Mouse (Mus musculus): ENCODE data around the gene Ivns1abp. TPM values are rescaled to one million over a fixed set of nuclear protein-coding genes. Genes with fewer than 3 reads are reported as not detected.

Ivns1abp gene
- polyA plus RNA-seq, 1 experiment from 2014 or later = 107 TPM

- no peak overlapping the region for H3K9ac ChIP-seq (replicated peaks; ENCODE audit: low read depth)
- no peak for DNase-seq (ENCODE audit: low spot score)
- peaks cover 34% of the 10 kb centered on the region; the same call in 1 of the 2 replicates for H3K36me3 ChIP-seq (ENCODE audit: insufficient read depth, low read length)
- 83% methylated on average over 5 of the region's 5 CpGs for WGBS
- H3K27me3 ChIP-seq (replicated peaks; ENCODE audit: insufficient read depth, low read length) = no peaks in the 10 kb centered on the region
- H3K27ac ChIP-seq (ENCODE audit: low read length) = no peak overlapping the region
- no peak overlapping the region for H3K4me3 ChIP-seq (ENCODE audit: low read depth, low read length)
- no peaks in the 10 kb centered on the region for H3K4me1 ChIP-seq (ENCODE audit: insufficient read depth, low read depth, low read length)
- no peak for ATAC-seq
- H3K4me2 ChIP-seq (replicated peaks; ENCODE audit: low read depth, low read length) = no peak overlapping the region
- no peaks in the 10 kb centered on the region for H3K9me3 ChIP-seq (ENCODE audit: low read length)
- TF ChIP-seq EP300 (IDR thresholded peaks at IDR 0.05) (no peak), CTCF (IDR thresholded peaks at IDR 0.05) (no peak)
Observed at GRCm38 (mm10) chr1:151371543-151371942, 27.3 kb downstream of the Ivns1abp start.

- Histone ChIP-seq H3K27ac (ENCODE audit: low read length) (no peak overlapping the region), H3K27me3 (replicated peaks; ENCODE audit: insufficient read depth, low read length) (no peaks in the 10 kb centered on the region), H3K4me1 (ENCODE audit: insufficient read depth, low read depth, low read length) (no peaks in the 10 kb centered on the region), H3K4me2 (replicated peaks; ENCODE audit: low read depth, low read length) (no peak overlapping the region), H3K4me3 (ENCODE audit: low read depth, low read length) (no peak overlapping the region), H3K9me3 (ENCODE audit: low read length) (no peaks in the 10 kb centered on the region), H3K36me3 (ENCODE audit: insufficient read depth, low read length) (peaks cover 24% of the 10 kb centered on the region; the same call in 1 of the 2 replicates), H3K9ac (replicated peaks; ENCODE audit: low read depth) (no peak overlapping the region)
- ATAC-seq (no peak), DNase-seq (ENCODE audit: low spot score) (no peak)
- TF ChIP-seq EP300 (IDR thresholded peaks at IDR 0.05) (no peak), CTCF (IDR thresholded peaks at IDR 0.05) (no peak)
- 64% methylated on average over 1 of the region's 1 CpGs for WGBS
Observed at GRCm38 (mm10) chr1:151372823-151373222, 28.5 kb downstream of the Ivns1abp start.

GRCm38 (mm10) chr1:151377353-151377752 lies 33.1 kb downstream of the Ivns1abp start:
- 91% methylated on average over 3 of the region's 3 CpGs for WGBS

DNA sequence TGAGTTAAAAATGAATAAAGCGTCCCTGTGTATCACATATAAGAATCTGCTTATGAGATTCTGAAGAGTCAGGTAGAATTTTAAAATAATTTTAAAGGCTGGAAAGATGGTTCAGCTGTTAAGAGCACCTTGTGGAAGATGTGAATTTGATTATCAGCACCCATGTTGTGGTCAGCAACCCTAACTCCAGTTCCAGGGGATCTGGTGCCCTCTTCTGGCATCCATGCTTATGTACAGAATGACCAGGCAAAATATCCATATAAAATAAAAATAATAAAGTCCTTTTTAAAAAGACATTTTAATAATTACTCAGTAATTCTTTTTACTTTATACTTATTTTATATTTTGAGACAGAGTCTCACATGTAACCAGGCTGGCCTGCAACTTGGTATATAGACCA lies 45.8 kb downstream of the Ivns1abp start:
- no peak overlapping the region for H3K4me2 ChIP-seq (replicated peaks; ENCODE audit: low read depth, low read length)
- ATAC-seq (no peak), DNase-seq (ENCODE audit: low spot score) (peak; percentile 39)
- H3K9me3 ChIP-seq (ENCODE audit: low read length) = no peaks in the 10 kb centered on the region
- H3K4me3 ChIP-seq (ENCODE audit: low read depth, low read length) = no peak overlapping the region
- H3K4me1 ChIP-seq (ENCODE audit: insufficient read depth, low read depth, low read length) = no peaks in the 10 kb centered on the region
- 100% methylated on average over 1 of the region's 1 CpGs for WGBS
- H3K27me3 ChIP-seq (replicated peaks; ENCODE audit: insufficient read depth, low read length) = no peaks in the 10 kb centered on the region
- TF ChIP-seq CTCF (IDR thresholded peaks at IDR 0.05) (peak; percentile 69), EP300 (IDR thresholded peaks at IDR 0.05) (no peak)
- peaks cover 7% of the 10 kb centered on the region for H3K36me3 ChIP-seq (ENCODE audit: insufficient read depth, low read length)
- H3K27ac ChIP-seq (ENCODE audit: low read length) = no peak overlapping the region
- H3K9ac ChIP-seq (replicated peaks; ENCODE audit: low read depth) = no peak overlapping the region

More at GRCm38 (mm10) chr1:151377353-151377752, 33.1 kb downstream of the Ivns1abp start:
- Histone ChIP-seq H3K9ac (replicated peaks; ENCODE audit: low read depth) (no peak overlapping the region), H3K9me3 (ENCODE audit: low read length) (no peaks in the 10 kb centered on the region), H3K4me2 (replicated peaks; ENCODE audit: low read depth, low read length) (no peak overlapping the region), H3K27me3 (replicated peaks; ENCODE audit: insufficient read depth, low read length) (no peaks in the 10 kb centered on the region), H3K4me1 (ENCODE audit: insufficient read depth, low read depth, low read length) (no peaks in the 10 kb centered on the region), H3K36me3 (ENCODE audit: insufficient read depth, low read length) (no peaks in the 10 kb centered on the region; the same call in 1 of the 2 replicates), H3K27ac (ENCODE audit: low read length) (no peak overlapping the region), H3K4me3 (ENCODE audit: low read depth, low read length) (no peak overlapping the region)
- TF ChIP-seq CTCF (IDR thresholded peaks at IDR 0.05) (peak; percentile 33), EP300 (IDR thresholded peaks at IDR 0.05) (no peak)
- no peak for ATAC-seq
- DNase-seq (ENCODE audit: low spot score) = no peak

DNA sequence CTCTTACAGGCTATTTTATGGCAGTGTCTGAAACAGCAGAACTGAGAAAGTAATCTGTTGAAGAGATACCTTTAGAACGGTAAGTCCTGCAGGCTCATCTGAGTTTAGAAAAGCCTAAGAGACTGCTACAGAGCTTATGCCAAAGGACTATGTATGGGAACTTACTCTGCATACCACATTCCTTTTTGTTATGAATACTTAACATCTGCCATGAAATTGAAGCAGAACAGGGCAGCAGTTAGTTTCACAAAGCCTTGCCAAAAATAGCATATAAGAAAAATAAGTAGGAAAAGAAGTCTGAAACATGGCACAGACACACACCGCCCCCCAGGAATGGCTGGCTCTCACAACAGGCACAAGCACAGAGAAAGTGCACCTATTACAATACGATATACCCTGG lies 65.5 kb downstream of the Ivns1abp start:
- no peak overlapping the region for H3K4me3 ChIP-seq (ENCODE audit: low read depth, low read length)
- DNase-seq (ENCODE audit: low spot score) = no peak
- peaks cover 30% of the 10 kb centered on the region for H3K36me3 ChIP-seq (ENCODE audit: insufficient read depth, low read length)
- ATAC-seq = no peak
- H3K4me1 ChIP-seq (ENCODE audit: insufficient read depth, low read depth, low read length) = no peaks in the 10 kb centered on the region
- 89% methylated on average over 3 of the region's 3 CpGs for WGBS
- H3K9me3 ChIP-seq (ENCODE audit: low read length) = no peaks in the 10 kb centered on the region
- H3K27me3 ChIP-seq (replicated peaks; ENCODE audit: insufficient read depth, low read length) = no peaks in the 10 kb centered on the region
- no peak overlapping the region for H3K9ac ChIP-seq (replicated peaks; ENCODE audit: low read depth)
- H3K4me2 ChIP-seq (replicated peaks; ENCODE audit: low read depth, low read length) = no peak overlapping the region
- TF ChIP-seq CTCF (IDR thresholded peaks at IDR 0.05) = no peak
- TF ChIP-seq EP300 (IDR thresholded peaks at IDR 0.05) = no peak
- H3K27ac ChIP-seq (ENCODE audit: low read length) = no peak overlapping the region

Other genes starting within 250 kb of the Ivns1abp start
- 0.14 and 0.68 TPM in 2 replicates for gene Gm47985, start 161.9 kb upstream of the Ivns1abp start, polyA plus RNA-seq (2015; fragmentation: Nextera tagmentation; extraction: Ambion mirVana)
- gene Gm8947, start 152.1 kb upstream of the Ivns1abp start, polyA plus RNA-seq (2015; fragmentation: Nextera tagmentation; extraction: Ambion mirVana) = not detected in 2 replicates
- gene Gm47995, start 146.0 kb upstream of the Ivns1abp start, polyA plus RNA-seq (2015; fragmentation: Nextera tagmentation; extraction: Ambion mirVana) = 0.13 TPM in 1 of 2 replicates, not detected in the other
- 0.15 TPM in 1 of 2 replicates, not detected in the other for gene 3110040M04Rik, start 140.4 kb upstream of the Ivns1abp start, polyA plus RNA-seq (2015; fragmentation: Nextera tagmentation; extraction: Ambion mirVana)
- not detected in 2 replicates for gene Gm47996, start 134.3 kb upstream of the Ivns1abp start, polyA plus RNA-seq (2015; fragmentation: Nextera tagmentation; extraction: Ambion mirVana)
- gene Swt1, start 84.0 kb downstream of the Ivns1abp start, polyA plus RNA-seq (2015; fragmentation: Nextera tagmentation; extraction: Ambion mirVana) = 75.3 and 92.6 TPM in 2 replicates
- gene Trmt1l, start 84.1 kb downstream of the Ivns1abp start, polyA plus RNA-seq (2015; fragmentation: Nextera tagmentation; extraction: Ambion mirVana) = 19.8 and 24.1 TPM in 2 replicates
- 41.9 TPM in 2 replicates for gene Rnf2, start 156.5 kb downstream of the Ivns1abp start, polyA plus RNA-seq (2015; fragmentation: Nextera tagmentation; extraction: Ambion mirVana)
- 12.9 and 13.1 TPM in 2 replicates for gene Fam129a, start 226.7 kb downstream of the Ivns1abp start, polyA plus RNA-seq (2015; fragmentation: Nextera tagmentation; extraction: Ambion mirVana)